Mouse (Mus musculus): ENCODE measurements around the gene Slc9a3. TPM values are rescaled to one million over a fixed set of nuclear protein-coding genes. Genes with fewer than 3 reads are reported as not detected.

Slc9a3 gene
- polyA plus RNA-seq, 1 experiment from 2014 or later, result 1.3 TPM

GRCm38 (mm10) chr13:74113626-74114191, 7.5 kb upstream of the Slc9a3 start:
- H3K27ac ChIP-seq (replicated peaks), result no peak overlapping the region
- H3K4me3 ChIP-seq (ENCODE audit: low read depth, low read length), result no peak overlapping the region
- H3K27me3 ChIP-seq (ENCODE audit: control insufficient read depth, insufficient read depth, low read length), result no peaks in the 10 kb centered on the region
- WGBS, result 68% methylated on average over 6 of the region's 6 CpGs
- no peak overlapping the region for H3K9ac ChIP-seq (ENCODE audit: low read length)
- ATAC-seq (ENCODE audit: low FRiP score, low TSS enrichment) (0 out of 2 replicates have a peak, but pooled peaks have one; percentile 21), DNase-seq (ENCODE audit: low spot score) (no peak)
- TF ChIP-seq EP300 (optimal IDR thresholded peaks at IDR 0.05) (no peak), CTCF (IDR thresholded peaks at IDR 0.05; ENCODE audit: low read depth) (no peak)
- H3K9me3 ChIP-seq (ENCODE audit: control insufficient read depth, low read length), result no peaks in the 10 kb centered on the region
- H3K4me2 ChIP-seq (replicated peaks; ENCODE audit: low read depth), result no peak overlapping the region
- no peaks in the 10 kb centered on the region for H3K4me1 ChIP-seq (replicated peaks; ENCODE audit: control insufficient read depth, insufficient read depth)
- H3K36me3 ChIP-seq (ENCODE audit: control insufficient read depth, insufficient read depth, low read length), result no peaks in the 10 kb centered on the region

- no peaks in the 10 kb centered on the region for H3K9me3 ChIP-seq (ENCODE audit: control insufficient read depth, low read length)
- H3K4me2 ChIP-seq (replicated peaks; ENCODE audit: low read depth), result no peak overlapping the region
- H3K27me3 ChIP-seq (ENCODE audit: control insufficient read depth, insufficient read depth, low read length), result 0 out of 2 replicates have a peak, but pooled peaks cover 6% of the 10 kb centered on the region
- H3K9ac ChIP-seq (ENCODE audit: low read length), result no peak overlapping the region
- ATAC-seq (ENCODE audit: low FRiP score, low TSS enrichment) (no peak), DNase-seq (ENCODE audit: low spot score) (no peak)
- no peak for TF ChIP-seq CTCF (IDR thresholded peaks at IDR 0.05; ENCODE audit: low read depth)
- TF ChIP-seq EP300 (optimal IDR thresholded peaks at IDR 0.05), result no peak
- WGBS, result 43% methylated on average over 14 of the region's 14 CpGs
- peaks cover 2% of the 10 kb centered on the region; the same call in 1 of the 2 replicates for H3K4me1 ChIP-seq (replicated peaks; ENCODE audit: control insufficient read depth, insufficient read depth)
- no peak overlapping the region for H3K4me3 ChIP-seq (ENCODE audit: low read depth, low read length)
- no peak overlapping the region for H3K27ac ChIP-seq (replicated peaks)
- H3K36me3 ChIP-seq (ENCODE audit: control insufficient read depth, insufficient read depth, low read length), result no peaks in the 10 kb centered on the region
Observed at GRCm38 (mm10) chr13:74121795-74122330, 606 bp downstream of the Slc9a3 start.

- WGBS, result 68% methylated on average over 3 of the region's 3 CpGs
- no peak overlapping the region for H3K4me2 ChIP-seq (replicated peaks; ENCODE audit: low read depth)
- no peaks in the 10 kb centered on the region for H3K9me3 ChIP-seq (ENCODE audit: control insufficient read depth, low read length)
- H3K27ac ChIP-seq (replicated peaks), result no peak overlapping the region
- no peak for ATAC-seq (ENCODE audit: low FRiP score, low TSS enrichment)
- TF ChIP-seq EP300 (optimal IDR thresholded peaks at IDR 0.05) (no peak), CTCF (IDR thresholded peaks at IDR 0.05; ENCODE audit: low read depth) (no peak)
- no peak overlapping the region for H3K4me3 ChIP-seq (ENCODE audit: low read depth, low read length)
- H3K36me3 ChIP-seq (ENCODE audit: control insufficient read depth, insufficient read depth, low read length), result no peaks in the 10 kb centered on the region
- no peak for DNase-seq (ENCODE audit: low spot score)
- no peak overlapping the region for H3K9ac ChIP-seq (ENCODE audit: low read length)
- peaks cover 2% of the 10 kb centered on the region; the same call in 1 of the 2 replicates for H3K4me1 ChIP-seq (replicated peaks; ENCODE audit: control insufficient read depth, insufficient read depth)
- H3K27me3 ChIP-seq (ENCODE audit: control insufficient read depth, insufficient read depth, low read length), result 0 out of 2 replicates have a peak, but pooled peaks cover 6% of the 10 kb centered on the region
Observed at GRCm38 (mm10) chr13:74122632-74123031, 1.4 kb downstream of the Slc9a3 start.

GRCm38 (mm10) chr13:74127571-74127970, 6.3 kb downstream of the Slc9a3 start:
- no peak overlapping the region for H3K9ac ChIP-seq (ENCODE audit: low read length)
- H3K9me3 ChIP-seq (ENCODE audit: control insufficient read depth, low read length), result no peaks in the 10 kb centered on the region
- ATAC-seq (ENCODE audit: low FRiP score, low TSS enrichment) (no peak), DNase-seq (ENCODE audit: low spot score) (no peak)
- H3K27me3 ChIP-seq (ENCODE audit: control insufficient read depth, insufficient read depth, low read length), result no peaks in the 10 kb centered on the region
- no peak overlapping the region for H3K27ac ChIP-seq (replicated peaks)
- no peak overlapping the region for H3K4me2 ChIP-seq (replicated peaks; ENCODE audit: low read depth)
- H3K4me1 ChIP-seq (replicated peaks; ENCODE audit: control insufficient read depth, insufficient read depth), result no peaks in the 10 kb centered on the region
- WGBS, result 69% methylated on average over 7 of the region's 7 CpGs
- TF ChIP-seq CTCF (IDR thresholded peaks at IDR 0.05; ENCODE audit: low read depth) (no peak), EP300 (optimal IDR thresholded peaks at IDR 0.05) (no peak)
- no peak overlapping the region for H3K4me3 ChIP-seq (ENCODE audit: low read depth, low read length)
- no peaks in the 10 kb centered on the region for H3K36me3 ChIP-seq (ENCODE audit: control insufficient read depth, insufficient read depth, low read length)

- Histone ChIP-seq H3K9ac (ENCODE audit: low read length) (no peak overlapping the region), H3K4me2 (replicated peaks; ENCODE audit: low read depth) (no peak overlapping the region), H3K27me3 (ENCODE audit: control insufficient read depth, insufficient read depth, low read length) (no peaks in the 10 kb centered on the region), H3K9me3 (ENCODE audit: control insufficient read depth, low read length) (no peaks in the 10 kb centered on the region), H3K27ac (replicated peaks) (no peak overlapping the region), H3K4me3 (ENCODE audit: low read depth, low read length) (no peak overlapping the region), H3K36me3 (ENCODE audit: control insufficient read depth, insufficient read depth, low read length) (no peaks in the 10 kb centered on the region), H3K4me1 (replicated peaks; ENCODE audit: control insufficient read depth, insufficient read depth) (no peaks in the 10 kb centered on the region)
- ATAC-seq (ENCODE audit: low FRiP score, low TSS enrichment) (no peak), DNase-seq (ENCODE audit: low spot score) (no peak)
- TF ChIP-seq EP300 (optimal IDR thresholded peaks at IDR 0.05), result no peak
- no peak for TF ChIP-seq CTCF (IDR thresholded peaks at IDR 0.05; ENCODE audit: low read depth)
- WGBS, result 88% methylated on average over 6 of the region's 6 CpGs
Observed at GRCm38 (mm10) chr13:74129909-74130308, 8.7 kb downstream of the Slc9a3 start.

GRCm38 (mm10) chr13:74138906-74139647, 17.8 kb downstream of the Slc9a3 start:
- Histone ChIP-seq H3K36me3 (ENCODE audit: control insufficient read depth, insufficient read depth, low read length) (no peaks in the 10 kb centered on the region), H3K4me1 (replicated peaks; ENCODE audit: control insufficient read depth, insufficient read depth) (no peaks in the 10 kb centered on the region), H3K27ac (replicated peaks) (no peak overlapping the region), H3K4me2 (replicated peaks; ENCODE audit: low read depth) (no peak overlapping the region), H3K9ac (ENCODE audit: low read length) (no peak overlapping the region), H3K9me3 (ENCODE audit: control insufficient read depth, low read length) (no peaks in the 10 kb centered on the region), H3K27me3 (ENCODE audit: control insufficient read depth, insufficient read depth, low read length) (no peaks in the 10 kb centered on the region), H3K4me3 (ENCODE audit: low read depth, low read length) (no peak overlapping the region)
- 75% methylated on average over 7 of the region's 7 CpGs for WGBS
- DNase-seq (ENCODE audit: low spot score), result no peak
- no peak for TF ChIP-seq EP300 (optimal IDR thresholded peaks at IDR 0.05)
- TF ChIP-seq CTCF (IDR thresholded peaks at IDR 0.05; ENCODE audit: low read depth), result no peak
- no peak for ATAC-seq (ENCODE audit: low FRiP score, low TSS enrichment)

Data from stomach, postnatal 0 days (tissue).